Mouse (Mus musculus) adrenal gland, adult 10 weeks (tissue): ENCODE results near the gene Vmn2r54. TPM values are rescaled to one million over a fixed set of nuclear protein-coding genes. Genes with fewer than 3 reads are reported as not detected.

Source experiments
- polyA plus RNA-seq: library from polyadenylated mRNA; stranded (reverse); fragments of 350-450 nt; fragmentation: Illumina TruSeq; extraction: RNeasy Lipid Tissue Mini Kit (QIAGEN cat#74804); gene quantifications from one replicate; pipeline ENCODE4 v1.2.3, GENCODE M21; 2014; ENCODE audit warnings: low read depth, low replicate concordance

Vmn2r54 gene
- not detected for polyA plus RNA-seq

GRCm38 (mm10) chr7:12640219-12640618 lies at the start of gene Vmn2r54:
Gene Vmn2r54, minus strand, starts transcription at chr7:12640319.

GRCm38 (mm10) chr7:12684903-12685302 lies 44.8 kb upstream of the Vmn2r54 start, which contains the start of gene Vmn2r55:
Gene Vmn2r55, minus strand, starts transcription at chr7:12685003.

GRCm38 (mm10) chr7:12608688-12609087 lies 31.4 kb downstream of the Vmn2r54 start, which contains the start of gene Vmn2r53:
Gene Vmn2r53, minus strand, starts transcription at chr7:12608788.

Other genes starting within 250 kb of the Vmn2r54 start
- gene Zfp551, start 217.6 kb downstream of the Vmn2r54 start, polyA plus RNA-seq: 5.2 TPM
- gene Zfp606, start 162.0 kb downstream of the Vmn2r54 start, polyA plus RNA-seq: 29.6 TPM
- gene 2900092C05Rik, start 127.8 kb downstream of the Vmn2r54 start, polyA plus RNA-seq: not detected
- gene Vmn2r53, start 31.5 kb downstream of the Vmn2r54 start, polyA plus RNA-seq: not detected
- gene Vmn2r55, start 44.7 kb upstream of the Vmn2r54 start, polyA plus RNA-seq: not detected
- not detected for gene Vmn2r56, start 94.7 kb upstream of the Vmn2r54 start, polyA plus RNA-seq
- gene Zscan18, start 163.3 kb upstream of the Vmn2r54 start, polyA plus RNA-seq: 4.0 TPM
- gene Zfp329, start 178.5 kb upstream of the Vmn2r54 start, polyA plus RNA-seq: 31.4 TPM
- gene Zfp110, start 194.4 kb upstream of the Vmn2r54 start, polyA plus RNA-seq: 33.4 TPM
- 6.9 TPM for gene Zfp128, start 240.9 kb upstream of the Vmn2r54 start, polyA plus RNA-seq